Mouse (Mus musculus) lung, postnatal 4 days (tissue): ENCODE results near the gene Man1a2.

Experiments
- DNase-seq, 2 experiments: peaks; one replicate each; pipeline ENCODE4 v3.0.0; 2021

Gene Man1a2

GRCm38 (mm10) chr3:100561561-100562175, 123.6 kb downstream of the Man1a2 start:
- DNase-seq: no peak

DNA sequence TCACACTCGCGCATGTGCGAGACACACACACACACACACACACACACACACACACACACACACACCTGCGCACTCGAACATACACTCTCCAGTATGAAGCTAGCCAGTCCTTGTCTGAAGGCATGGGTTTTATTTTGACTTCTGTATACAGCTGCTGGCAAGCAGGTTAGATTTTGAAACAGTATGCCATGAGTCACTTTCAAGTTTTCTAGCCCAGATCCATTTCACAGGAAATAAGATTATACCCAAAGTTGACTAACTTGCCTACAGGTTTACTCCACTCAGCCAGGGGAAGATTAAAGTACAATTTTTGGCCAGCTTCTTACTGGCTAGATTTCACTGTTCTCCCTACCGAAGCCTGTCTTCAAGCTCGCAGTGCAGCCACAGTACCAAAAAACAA, 125.9 kb downstream of the Man1a2 start:
- no peak for DNase-seq

DNA sequence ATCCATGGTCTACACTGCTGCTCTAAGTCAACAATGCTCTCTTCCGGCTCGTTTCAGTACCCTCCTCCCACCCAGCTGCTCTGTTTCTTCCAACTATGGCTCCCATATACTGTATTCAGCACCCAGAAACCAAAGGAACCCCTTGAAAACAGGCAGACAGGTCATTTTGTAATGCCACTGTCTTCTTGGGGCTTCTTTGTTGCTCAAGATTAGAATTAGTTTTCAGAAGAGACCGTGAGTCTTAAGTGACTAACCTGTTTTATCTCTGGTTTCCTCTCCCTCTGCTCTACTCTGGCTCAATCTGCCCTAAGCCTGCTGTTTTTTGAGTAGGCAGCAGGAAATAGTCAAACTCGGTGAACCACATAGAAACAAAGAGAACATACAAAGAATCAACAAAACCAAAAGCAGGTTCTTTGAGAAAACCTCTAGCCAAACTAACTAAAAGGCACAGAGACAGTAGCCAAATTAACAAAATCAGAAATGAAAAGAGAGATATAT, 127.0 kb downstream of the Man1a2 start:
- no peak for DNase-seq

DNA sequence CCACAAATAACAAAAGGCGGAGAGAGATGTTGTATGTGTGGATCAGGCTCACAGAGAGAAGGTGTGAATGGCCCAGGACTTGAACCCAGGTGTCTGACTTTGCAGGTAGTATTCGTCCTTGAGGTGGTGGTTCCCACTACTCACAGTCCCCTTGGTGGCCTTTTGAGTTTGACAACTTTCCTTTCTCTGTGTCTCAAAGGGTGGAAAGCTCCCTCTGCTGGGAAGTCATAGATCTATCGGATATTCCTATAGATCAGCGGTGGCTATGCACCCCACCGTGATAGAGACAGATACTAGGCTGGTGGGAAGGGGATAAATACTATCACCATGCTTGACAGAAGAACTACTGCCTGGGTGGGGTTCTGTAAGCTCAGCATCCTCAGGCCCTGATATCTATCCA, 130.5 kb downstream of the Man1a2 start:
- no peak for DNase-seq

DNA sequence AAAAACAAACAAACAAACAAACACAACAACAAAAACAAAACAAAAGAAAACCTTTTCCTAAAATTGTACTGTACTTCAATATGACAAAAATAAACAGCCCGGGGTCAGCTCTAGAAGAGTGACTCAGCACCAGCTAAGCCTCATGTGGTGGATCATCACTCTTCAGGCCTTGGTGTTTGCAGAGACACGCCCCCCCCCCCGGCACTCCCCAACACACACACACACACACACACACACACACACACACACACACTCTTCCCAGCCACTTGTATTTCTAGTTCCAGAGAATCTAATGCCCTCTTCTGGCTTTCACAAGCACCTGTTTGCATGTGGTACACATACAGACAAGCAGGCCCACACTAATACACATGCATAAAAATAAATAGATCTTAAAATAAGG, 133.1 kb downstream of the Man1a2 start:
- no peak for DNase-seq

GRCm38 (mm10) chr3:100547913-100548292, 137.4 kb downstream of the Man1a2 start:
- DNase-seq: no peak

- no peak for DNase-seq
Observed at GRCm38 (mm10) chr3:100547162-100547912, 138.0 kb downstream of the Man1a2 start.

- no peak for DNase-seq
Observed at GRCm38 (mm10) chr3:100536686-100537085, 148.6 kb downstream of the Man1a2 start.

DNA sequence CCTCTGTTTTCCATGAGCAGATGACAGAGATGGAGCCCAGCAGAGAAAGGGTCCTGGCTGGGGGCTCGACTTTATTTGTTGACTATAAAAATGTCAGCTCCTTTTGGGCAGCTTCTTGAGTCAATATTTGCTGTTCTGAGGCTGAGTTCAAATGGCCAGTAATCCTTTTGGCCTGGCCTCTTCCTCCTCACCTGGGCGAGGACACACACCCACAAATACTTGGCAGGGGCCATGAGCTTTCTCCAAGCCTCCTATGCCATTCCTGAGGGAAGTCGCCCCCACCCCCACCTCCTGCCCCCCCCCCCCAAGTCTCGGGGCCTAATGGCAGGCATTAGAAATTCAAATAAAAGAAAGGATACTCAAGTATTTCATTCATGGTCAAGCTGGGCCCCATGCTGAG, 149.4 kb downstream of the Man1a2 start:
- no peak for DNase-seq

DNA sequence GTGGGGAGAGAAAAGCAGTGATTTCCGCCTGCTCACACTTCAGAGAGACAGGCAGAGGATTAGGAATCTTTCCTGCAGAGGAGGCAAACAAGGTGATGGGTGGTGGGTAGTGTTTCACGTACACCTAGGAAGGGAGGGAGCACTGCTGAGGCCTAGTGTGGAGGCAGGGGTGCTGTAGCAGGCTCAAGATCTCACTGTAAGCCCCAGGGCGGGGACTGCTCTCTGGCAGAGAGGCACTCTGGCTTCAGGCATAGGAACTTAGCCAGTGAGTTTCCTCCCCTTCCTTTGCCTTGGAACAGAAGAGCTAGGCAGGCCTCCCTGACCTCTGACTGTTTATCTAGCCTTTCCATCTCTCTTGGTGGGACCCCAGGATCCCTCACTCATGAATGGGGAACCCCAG, 150.0 kb downstream of the Man1a2 start:
- DNase-seq: no peak

DNA sequence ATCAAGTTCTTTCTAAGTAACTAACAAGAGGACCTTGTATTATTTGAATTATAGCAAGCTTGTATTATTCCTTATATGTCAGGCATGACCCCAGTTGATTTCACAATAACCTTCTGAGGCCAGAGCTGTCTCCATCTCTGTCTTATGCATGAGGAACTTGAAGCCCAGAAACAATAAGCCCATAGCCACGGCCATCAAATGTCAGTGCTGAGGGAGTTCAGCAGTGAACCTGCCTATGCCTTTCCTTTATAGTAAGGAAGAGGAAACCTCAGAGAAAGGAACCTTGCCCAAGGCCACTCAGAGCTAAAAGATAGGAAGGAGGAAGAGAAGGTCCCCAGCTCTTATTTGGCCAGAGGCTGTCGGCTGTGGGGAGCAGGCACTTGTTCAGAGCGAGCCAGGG, 150.9 kb downstream of the Man1a2 start:
- DNase-seq: no peak

DNA sequence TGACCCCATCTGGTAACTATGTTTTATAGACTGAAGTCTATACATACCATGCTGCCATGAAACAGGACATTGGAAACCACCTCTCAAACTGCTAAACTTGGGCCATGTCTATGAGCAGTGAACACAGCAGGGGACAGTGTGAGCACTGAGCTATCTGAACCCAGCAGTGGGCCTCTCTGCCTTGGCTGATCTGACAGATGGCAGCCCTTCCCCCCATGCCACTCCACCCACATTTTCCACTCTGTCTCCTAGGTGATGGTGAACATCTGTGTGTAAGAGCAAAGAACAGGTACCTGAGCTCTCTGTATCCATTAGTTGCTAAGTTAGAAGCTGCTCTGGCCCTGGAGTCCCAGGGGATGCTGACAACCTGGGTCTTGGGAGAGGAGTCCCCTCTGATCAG, 151.9 kb downstream of the Man1a2 start:
- DNase-seq: no peak

- no peak for DNase-seq
Observed at GRCm38 (mm10) chr3:100530919-100531318, 154.4 kb downstream of the Man1a2 start.

GRCm38 (mm10) chr3:100530244-100530788, 155.0 kb downstream of the Man1a2 start:
- no peak for DNase-seq

DNA sequence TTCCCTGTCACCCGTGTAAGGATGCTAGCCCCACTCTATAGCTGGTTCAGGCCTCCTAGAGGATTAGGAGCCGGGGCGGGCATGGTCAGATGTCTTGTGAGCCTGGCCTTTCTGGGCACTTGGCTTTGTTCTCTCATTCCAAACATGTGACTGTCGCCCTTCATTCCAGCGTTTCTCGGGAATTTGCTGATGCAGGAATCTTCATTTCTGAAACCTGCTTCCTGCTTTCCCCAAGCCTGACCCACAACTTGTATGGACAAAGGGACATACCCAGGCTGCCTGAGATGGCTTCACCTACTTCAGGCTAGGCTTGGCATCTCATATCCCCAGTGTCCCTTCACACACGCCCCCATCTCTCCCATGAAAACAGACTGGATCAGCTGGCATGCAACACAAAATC, 162.6 kb downstream of the Man1a2 start:
- DNase-seq: no peak

GRCm38 (mm10) chr3:100521626-100522025, 163.7 kb downstream of the Man1a2 start:
- no peak for DNase-seq

- no peak for DNase-seq
Observed at GRCm38 (mm10) chr3:100515754-100516141, 169.6 kb downstream of the Man1a2 start.

GRCm38 (mm10) chr3:100515093-100515753, 170.1 kb downstream of the Man1a2 start:
- peak in 1 of 2 experiments; percentile 29 for DNase-seq
